Mouse (Mus musculus) mature B cell (primary cell): ENCODE measurements around the gene 1110012L19Rik.
"Not testable (repeated sequence)": the region's sequence is repeated elsewhere in the genome, so short reads cannot be mapped to it uniquely, and the experiment has no call there.

Experiments
- in situ Hi-C: fragments of 300-500 bp; cut with MboI; formaldehyde crosslinking; loops from 2 replicates; pipeline ENCODE4 v1.14.3; 2019

The 1110012L19Rik gene

DNA sequence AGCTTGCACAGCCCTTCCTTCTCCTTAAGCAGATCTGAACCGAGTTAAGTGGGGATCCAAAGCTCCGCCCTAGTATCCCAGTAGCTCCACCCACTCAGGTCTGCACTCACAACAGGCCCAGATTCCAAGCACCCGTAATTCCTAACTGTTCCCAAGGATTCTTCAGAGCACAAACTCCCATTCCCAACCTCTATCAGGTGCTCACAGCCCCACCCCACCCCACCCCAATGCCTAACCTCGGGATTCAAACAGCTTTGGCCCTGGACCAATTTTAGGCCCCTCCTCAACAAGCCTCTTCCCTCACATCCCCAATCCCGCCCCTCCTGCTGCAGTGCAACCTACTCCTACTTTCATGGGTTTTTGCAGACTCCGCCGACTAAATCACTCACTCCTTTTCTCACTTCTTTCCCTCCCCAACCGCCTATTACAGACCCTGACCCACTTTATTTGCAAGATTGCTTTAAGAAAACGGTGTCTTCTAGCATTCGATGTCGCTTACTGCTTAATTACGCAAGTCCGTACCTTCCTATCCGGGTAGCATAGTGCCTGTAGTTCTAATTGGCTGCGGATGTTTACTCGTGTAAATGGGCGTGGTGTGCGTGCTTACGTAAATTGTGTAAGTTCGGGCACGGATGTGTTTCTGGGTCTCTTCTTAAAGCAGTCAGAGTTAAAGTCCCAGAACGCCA is at the start of gene 1110012L19Rik:
TSS of gene 1110012L19Rik (plus strand) at position 602 of the 686 bp plus-strand sequence.
- in situ Hi-C loops, result no loop called here

DNA sequence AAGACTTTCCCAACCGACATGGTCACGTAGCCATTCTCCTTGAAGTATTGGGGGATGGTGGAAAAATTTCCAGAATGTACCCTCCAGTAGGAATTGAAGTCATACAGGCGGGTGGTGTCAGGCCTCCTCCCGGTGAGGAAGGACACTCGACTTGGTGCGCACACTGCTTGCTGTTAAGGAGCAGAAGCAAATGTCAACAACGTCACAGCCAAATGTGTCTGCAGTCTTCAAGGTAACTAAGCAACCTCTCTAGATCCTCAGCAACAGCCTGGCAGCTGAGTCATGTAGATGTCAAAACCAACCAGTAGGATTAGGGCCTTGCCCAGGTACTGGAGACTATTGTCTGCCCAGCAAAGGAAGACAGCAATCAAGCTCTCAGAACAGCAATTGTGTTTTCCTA is 22.7 kb upstream of the 1110012L19Rik start:
- in situ Hi-C loops, result loop anchor here (10.0 to 25.0 kb wide), 2 partner anchors 112 to 199 kb away; partner anchors contain the start of gene Tmem185a

DNA sequence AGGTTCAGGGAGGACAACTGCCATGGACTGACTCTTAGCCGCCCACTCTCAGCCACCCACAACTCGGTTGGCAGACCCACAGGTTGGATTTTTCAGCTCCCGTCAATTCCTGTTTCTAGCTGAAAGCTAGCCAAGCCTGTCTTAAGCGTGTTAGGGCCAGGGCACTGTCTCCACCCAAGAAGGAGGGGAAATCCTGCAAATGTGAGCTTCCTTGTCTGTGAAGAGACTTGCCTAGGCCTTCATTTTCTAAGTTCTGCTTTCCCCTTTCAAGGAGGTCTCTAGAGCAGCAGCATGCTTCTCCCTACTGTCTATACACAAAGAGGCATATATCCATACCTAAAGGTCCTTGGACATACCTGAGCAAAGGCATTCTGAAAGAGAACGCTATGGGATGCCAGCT is 22.2 kb upstream of the 1110012L19Rik start:
- in situ Hi-C loops, result loop anchor here (10.0 to 25.0 kb wide), 2 partner anchors 111 to 199 kb away; partner anchors contain the start of gene Tmem185a

DNA sequence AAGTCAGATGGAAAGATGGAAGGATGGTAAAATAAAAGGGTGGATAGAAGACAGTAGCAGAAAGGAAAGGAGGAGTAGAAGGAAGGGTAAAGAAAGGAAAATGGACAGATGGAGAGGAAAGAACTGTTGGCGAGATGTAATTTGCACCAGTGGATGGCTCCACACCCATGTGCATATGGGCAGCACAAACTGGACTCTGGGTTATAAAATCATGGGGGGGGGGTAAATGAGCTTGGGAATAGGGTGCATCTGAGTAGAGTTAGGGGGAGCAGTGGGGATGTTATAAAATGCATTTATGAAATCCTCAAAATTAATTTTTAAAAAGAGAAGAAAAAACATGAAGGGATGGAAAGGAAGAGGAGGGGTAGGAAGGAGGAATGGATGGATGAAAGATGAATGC is 21.5 kb upstream of the 1110012L19Rik start:
- in situ Hi-C loops, result loop anchor here (10.0 to 25.0 kb wide), 2 partner anchors 111 to 198 kb away; partner anchors contain the start of gene Tmem185a

DNA sequence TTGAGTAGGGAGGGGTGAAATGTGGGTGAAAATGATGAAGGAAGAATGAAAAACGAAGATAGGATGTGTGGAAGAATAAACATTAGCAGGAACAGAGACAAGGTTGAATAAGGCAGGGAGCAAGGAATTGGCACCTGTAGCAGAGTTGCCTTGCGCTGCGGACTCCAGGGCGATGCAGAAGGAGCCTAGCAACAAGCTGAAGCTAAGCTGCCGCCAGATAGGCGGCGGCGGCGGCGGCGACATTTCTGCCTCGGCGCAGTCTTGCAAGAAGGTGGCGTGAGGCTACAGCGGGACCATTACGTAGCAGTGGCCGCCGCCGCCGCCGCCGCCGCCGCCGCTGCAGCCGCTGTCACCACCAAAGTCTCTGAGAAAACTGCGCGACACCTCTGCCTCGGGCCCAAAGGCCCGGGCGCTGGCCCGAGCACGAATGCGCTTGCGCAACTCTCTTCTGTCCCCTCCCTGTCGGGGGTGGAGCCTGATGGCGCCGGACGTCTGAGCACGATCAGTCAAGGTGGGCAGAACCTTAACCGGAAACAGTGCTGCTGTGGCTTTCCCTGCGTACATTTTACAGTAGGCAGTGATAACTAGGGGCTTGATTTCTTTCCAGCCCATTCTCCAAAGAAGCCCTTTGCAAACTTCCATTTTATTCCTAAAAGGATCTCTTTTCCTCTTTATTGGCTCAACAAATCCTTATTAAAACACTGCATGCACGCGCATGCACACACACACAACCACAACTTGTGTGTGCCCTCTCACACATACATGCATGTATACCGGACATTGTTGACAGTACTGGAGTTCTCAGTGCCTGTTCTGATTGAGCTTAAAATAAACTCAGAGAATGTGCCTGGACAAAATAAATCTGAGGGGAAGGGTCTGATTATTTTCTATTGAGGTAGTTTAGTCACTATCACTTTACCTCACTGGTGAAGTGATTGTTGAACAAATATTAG is 20.7 kb upstream of the 1110012L19Rik start, which contains the start of gene Ids:
TSS of gene Ids (minus strand) at position 424 of the 953 bp plus-strand sequence.
- in situ Hi-C loops, result loop anchor here (10.0 to 25.0 kb wide), 2 partner anchors 110 to 197 kb away; partner anchors contain the start of gene Tmem185a

DNA sequence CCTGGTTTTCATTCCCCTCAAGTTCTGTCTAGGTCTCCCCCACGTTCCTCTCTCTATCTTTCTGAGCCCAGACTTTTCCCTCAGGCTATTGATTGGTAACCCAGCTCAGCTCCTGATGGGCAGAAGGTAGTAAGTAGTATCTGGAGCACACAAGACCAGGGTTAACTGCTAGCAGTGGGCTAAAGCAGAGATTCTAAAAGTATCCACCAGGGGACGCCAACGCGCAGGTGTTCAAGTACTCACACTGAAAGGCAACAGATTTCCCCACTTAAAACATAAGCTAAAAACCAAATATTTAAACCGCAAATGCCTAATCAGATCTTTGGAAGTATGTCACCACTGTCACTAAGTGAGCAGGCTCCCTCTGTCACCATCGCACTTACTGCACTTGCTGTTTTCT is 15.9 kb upstream of the 1110012L19Rik start:
- in situ Hi-C loops, result loop anchor here (10.0 to 25.0 kb wide), 2 partner anchors 105 to 193 kb away; partner anchors contain the start of gene Tmem185a

DNA sequence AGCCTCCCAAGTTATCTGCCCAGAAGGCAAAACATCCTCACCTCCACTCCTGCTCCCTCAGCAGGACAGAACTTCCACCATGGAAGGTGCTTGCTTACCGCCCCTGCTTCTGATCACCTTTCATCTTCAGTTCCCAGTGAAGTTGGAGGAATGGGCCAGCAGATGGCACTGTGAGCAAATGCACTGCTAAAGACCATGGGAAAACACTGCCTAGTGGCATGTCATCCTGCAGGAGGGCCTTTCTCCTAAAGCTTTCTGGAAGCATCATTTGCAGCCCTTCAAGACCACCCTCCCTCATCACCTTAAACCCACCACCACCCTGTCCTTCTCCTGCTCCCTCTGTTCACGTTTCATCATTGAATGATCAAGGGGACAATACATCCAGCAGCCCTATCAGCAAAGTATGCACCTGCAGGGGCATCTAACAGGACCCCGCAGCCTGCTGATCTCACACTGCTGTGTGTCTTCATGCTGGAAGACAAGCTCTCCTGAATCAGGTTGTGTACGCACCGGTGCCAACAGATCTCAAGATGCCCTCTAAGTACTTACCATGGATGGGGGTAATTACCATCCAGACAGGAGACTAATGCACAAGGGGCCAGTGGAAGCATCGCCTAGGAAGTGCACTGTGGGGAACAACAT is 11.1 kb upstream of the 1110012L19Rik start:
- in situ Hi-C loops, result loop anchor here (25.0 kb wide), 1 partner anchor 188 kb away; no protein-coding TSS in a partner anchor

DNA sequence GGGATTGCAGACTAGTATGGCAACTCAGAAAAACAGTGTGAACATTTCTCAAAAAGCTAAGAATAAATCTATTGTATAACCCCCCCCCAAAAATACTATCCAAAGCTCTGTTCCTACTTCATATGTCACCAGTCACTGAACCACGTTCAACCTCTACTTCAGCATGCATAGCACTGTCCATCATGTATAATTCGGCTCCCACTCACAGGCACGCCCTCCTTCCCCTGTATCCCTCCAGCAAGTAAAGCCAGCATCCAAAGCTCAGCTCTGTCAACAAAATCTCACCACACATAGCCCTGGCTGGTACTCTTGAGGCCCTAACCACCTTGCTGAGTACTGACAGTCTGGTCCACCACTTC is 781 bp upstream of the 1110012L19Rik start:
- in situ Hi-C loops, result no loop called here

DNA sequence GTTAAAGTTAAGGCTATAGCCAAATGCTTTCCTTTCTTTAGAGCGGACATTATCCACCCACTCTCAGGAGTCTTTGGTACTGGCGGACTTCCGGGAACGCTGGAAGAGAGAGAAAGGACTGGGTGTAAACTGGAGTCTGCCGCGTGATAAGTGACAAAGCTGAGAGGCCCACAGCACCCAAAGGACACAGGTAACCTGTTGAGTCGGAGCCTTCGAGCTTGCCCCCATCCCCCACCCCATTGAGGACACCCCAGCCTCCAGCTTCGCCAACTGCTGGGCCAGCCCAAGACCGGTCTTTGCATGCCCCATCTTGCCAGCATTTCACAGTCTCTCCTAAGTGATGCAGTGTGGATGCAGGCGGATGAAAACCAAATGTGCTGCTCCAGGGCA is 280 bp downstream of the 1110012L19Rik start:
- in situ Hi-C loops, result no loop called here

DNA sequence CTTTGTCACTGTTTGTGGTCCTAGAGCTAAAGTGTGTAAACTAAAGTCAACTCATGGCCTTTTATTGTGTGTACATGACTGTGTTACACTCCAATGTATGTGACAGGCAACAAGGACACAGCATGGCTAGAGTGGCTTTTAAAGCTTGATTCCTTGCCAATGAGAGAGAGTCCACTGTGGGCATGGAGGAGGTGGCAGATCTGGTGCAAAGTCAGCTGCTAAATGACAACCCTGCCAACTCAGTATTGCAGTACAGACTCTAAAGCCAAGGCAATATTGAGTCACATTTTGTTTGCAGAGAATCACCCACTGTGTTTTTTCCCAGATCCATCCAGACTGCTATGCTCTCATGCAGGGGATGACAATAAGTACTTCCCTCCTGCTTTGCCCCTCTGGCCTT is 7.0 kb downstream of the 1110012L19Rik start:
- in situ Hi-C loops, result not testable (repeated sequence)

DNA sequence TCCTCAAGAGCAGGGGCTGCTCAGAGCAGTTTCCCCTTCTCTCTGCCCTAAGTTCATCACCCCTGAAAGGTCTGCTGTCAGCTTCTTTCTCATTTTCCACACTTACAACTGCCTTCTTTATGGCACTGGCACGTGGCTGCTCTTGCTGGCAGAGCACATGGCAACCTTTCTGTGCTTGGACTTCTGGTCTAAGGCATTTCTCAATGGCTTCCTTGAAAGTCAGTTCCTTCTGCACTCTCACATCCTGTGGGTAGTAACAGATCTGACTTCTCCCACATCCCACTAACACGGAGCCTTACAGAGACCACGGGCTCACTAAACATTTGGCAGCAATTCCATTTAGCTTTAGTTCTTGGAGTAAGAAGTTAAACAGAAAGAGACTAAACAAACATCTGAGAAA is 39.8 kb downstream of the 1110012L19Rik start:
- in situ Hi-C loops, result not testable (repeated sequence)
